Mouse (Mus musculus): ENCODE data around the gene Prkaa2. TPM values are rescaled to one million over a fixed set of nuclear protein-coding genes. Genes with fewer than 3 reads are reported as not detected.
"Not testable (repeated sequence)": the region's sequence is repeated elsewhere in the genome, so short reads cannot be mapped to it uniquely, and the experiment has no call there.

The Prkaa2 gene
- total RNA-seq, 2 experiments from 2014 or later, result 0.04 TPM; not detected in 1

- ATAC-seq (replicated peaks; ENCODE audit: low FRiP score, low TSS enrichment, poor library complexity, severe bottlenecking), result no peak
Observed at GRCm38 (mm10) chr4:105034259-105034658, 75.4 kb downstream of the Prkaa2 start.

- ATAC-seq (replicated peaks; ENCODE audit: low FRiP score, low TSS enrichment, poor library complexity, severe bottlenecking), result no peak
Observed at GRCm38 (mm10) chr4:105033153-105033552, 76.5 kb downstream of the Prkaa2 start.

DNA sequence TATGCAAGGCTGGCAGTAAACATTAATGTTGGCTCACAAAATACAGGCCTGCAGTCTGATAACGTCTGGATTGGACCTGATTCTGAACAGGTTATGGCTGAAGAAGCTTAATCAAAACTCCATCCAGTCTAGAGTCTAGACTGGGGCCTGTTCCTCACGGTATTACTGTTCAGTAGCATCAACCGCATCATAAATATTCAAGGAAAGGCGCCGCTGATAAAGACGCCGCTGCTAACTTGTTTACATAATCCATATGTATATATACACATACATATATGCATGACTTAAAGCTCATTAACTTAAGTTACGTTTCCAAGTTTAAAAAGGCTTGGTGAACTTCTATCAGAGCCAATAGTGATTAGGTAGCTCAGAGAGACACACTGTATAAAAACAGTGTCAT is 78.6 kb downstream of the Prkaa2 start:
- ATAC-seq (replicated peaks; ENCODE audit: low FRiP score, low TSS enrichment, poor library complexity, severe bottlenecking), result no peak

GRCm38 (mm10) chr4:105027278-105027677 is 82.4 kb downstream of the Prkaa2 start:
- no peak for ATAC-seq (replicated peaks; ENCODE audit: low FRiP score, low TSS enrichment, poor library complexity, severe bottlenecking)

GRCm38 (mm10) chr4:105016006-105016613 is 93.6 kb downstream of the Prkaa2 start:
- ATAC-seq (replicated peaks; ENCODE audit: low FRiP score, low TSS enrichment, poor library complexity, severe bottlenecking), result no peak

GRCm38 (mm10) chr4:105015496-105015895 is 94.2 kb downstream of the Prkaa2 start:
- no peak for ATAC-seq (replicated peaks; ENCODE audit: low FRiP score, low TSS enrichment, poor library complexity, severe bottlenecking)

DNA sequence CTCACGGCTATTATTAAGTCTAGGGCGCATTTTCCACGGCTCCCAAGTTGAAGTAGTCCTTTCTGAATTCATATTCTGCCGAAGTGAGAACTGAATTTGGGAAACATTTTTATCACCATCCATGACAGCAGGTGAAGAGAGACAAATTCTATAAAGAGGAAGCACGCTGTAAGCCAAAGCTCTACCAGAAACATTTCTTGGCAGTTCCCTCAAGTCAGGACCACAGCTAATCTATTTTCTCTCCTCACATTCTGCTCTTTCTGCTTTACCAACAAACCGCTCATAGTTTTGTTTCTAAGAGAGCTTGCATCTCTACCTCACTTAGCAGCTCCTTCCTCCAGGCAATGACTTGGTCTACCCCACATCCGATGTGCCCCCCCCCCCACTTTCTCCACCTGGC is 96.0 kb downstream of the Prkaa2 start:
- ATAC-seq (replicated peaks; ENCODE audit: low FRiP score, low TSS enrichment, poor library complexity, severe bottlenecking), result no peak

GRCm38 (mm10) chr4:105007360-105008018 is 102.2 kb downstream of the Prkaa2 start:
- no peak for ATAC-seq (replicated peaks; ENCODE audit: low FRiP score, low TSS enrichment, poor library complexity, severe bottlenecking)

- not testable (repeated sequence) for ATAC-seq (replicated peaks; ENCODE audit: low FRiP score, low TSS enrichment, poor library complexity, severe bottlenecking)
Observed at GRCm38 (mm10) chr4:105004649-105005048, 105.0 kb downstream of the Prkaa2 start.

- 0 out of 2 replicates have a peak, but pooled peaks have one; percentile 61 for ATAC-seq (replicated peaks; ENCODE audit: low FRiP score, low TSS enrichment, poor library complexity, severe bottlenecking)
Observed at GRCm38 (mm10) chr4:105004135-105004534, 105.6 kb downstream of the Prkaa2 start.

DNA sequence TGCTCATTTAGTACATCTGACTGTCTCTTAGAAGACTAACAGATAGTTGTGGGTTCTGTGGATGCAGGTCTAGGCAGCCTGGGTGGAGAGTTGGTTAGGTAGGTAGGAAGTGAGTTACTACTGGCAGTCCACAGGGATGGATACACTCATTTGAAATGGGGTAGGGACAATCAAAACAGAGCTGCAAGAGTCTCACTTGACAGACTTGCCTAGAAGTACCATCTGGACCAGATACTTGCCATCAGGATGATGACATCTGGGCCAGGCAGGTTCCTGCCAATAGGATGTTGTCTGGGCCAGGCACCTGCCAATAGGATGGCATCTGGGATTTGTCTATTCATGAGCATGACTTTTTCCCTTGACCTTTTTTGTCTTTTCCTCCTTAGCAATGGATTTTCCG is 108.0 kb downstream of the Prkaa2 start:
- ATAC-seq (replicated peaks; ENCODE audit: low FRiP score, low TSS enrichment, poor library complexity, severe bottlenecking), result no peak

GRCm38 (mm10) chr4:104999702-105000101 is 110.0 kb downstream of the Prkaa2 start:
- ATAC-seq (replicated peaks; ENCODE audit: low FRiP score, low TSS enrichment, poor library complexity, severe bottlenecking), result no peak

DNA sequence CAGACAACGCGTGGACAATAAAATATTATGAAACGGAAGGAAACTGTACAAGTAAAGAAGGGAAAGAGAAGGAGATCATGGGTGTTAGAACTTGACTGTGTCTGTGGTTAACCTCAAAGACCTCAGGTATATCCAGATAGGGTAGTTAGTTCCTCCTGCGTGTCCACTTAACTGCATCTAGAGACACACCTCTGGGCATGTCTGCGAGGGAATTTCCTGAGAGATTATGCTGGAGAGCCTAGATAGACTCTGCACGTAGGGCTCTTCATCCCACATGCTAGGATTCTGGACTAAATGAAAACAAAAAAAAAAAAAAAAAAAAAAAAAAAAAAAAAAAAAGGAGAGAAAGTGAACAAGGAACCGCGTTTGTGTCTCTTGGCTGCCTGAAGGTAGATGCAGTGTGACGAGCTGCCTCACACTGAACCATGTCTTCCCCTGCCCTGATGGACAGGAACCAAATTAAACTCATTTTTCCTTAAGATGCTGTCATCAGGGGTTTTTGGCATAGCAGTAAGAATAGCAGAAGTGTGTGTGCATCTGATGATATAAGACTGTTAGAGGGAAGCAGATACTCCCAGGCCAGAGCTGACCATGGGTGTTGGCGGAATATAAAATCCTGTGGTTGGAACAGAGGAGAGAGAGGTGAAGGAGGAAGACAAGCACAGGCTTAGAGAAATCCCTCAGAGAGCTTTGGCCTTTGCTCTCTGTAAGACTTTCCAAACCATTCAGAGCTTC is 116.4 kb downstream of the Prkaa2 start:
- peak; percentile 75 for ATAC-seq (replicated peaks; ENCODE audit: low FRiP score, low TSS enrichment, poor library complexity, severe bottlenecking)

GRCm38 (mm10) chr4:104992271-104992670 is 117.4 kb downstream of the Prkaa2 start:
- ATAC-seq (replicated peaks; ENCODE audit: low FRiP score, low TSS enrichment, poor library complexity, severe bottlenecking), result no peak

DNA sequence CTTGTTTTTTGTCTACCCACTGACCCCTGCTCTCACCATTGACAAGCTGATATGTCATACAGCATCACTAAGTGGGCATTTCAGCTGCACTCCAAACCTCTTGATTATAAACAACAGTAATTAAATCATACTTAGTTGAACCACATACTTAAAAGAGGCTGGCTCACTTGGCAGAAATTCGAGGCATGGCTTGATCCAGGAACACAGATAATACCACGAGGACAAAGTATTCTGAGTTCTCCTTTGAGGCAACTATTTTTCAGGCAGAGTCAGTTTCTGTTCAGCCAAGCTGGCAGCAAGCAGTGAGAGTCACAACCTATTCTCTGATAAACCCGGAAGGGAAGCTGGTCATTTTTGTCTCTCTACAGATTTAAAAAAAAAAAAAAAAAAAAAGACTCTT is 119.0 kb downstream of the Prkaa2 start:
- no peak for ATAC-seq (replicated peaks; ENCODE audit: low FRiP score, low TSS enrichment, poor library complexity, severe bottlenecking)

- ATAC-seq (replicated peaks; ENCODE audit: low FRiP score, low TSS enrichment, poor library complexity, severe bottlenecking), result no peak
Observed at GRCm38 (mm10) chr4:104990016-104990415, 119.7 kb downstream of the Prkaa2 start.

DNA sequence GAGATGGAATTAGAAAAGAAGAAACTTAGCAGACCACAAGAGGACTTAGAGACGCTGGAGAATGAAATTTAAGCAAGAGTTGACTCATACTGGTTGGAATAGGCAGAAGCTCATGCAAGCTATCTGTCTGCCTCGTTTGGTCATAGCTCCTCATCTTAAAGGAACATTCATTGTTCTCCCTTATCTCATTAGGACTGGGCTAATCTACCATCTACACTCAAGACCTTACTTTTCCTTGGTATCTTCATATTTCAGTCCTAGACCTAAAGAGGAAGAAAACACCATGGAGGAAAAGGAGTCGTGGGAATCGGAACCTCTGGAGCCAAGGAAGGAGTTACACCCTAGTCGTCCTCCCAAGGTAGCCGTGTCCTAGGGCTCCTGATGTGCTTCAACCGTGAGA is 121.0 kb downstream of the Prkaa2 start:
- no peak for ATAC-seq (replicated peaks; ENCODE audit: low FRiP score, low TSS enrichment, poor library complexity, severe bottlenecking)

GRCm38 (mm10) chr4:104988102-104988501 is 121.6 kb downstream of the Prkaa2 start:
- ATAC-seq (replicated peaks; ENCODE audit: low FRiP score, low TSS enrichment, poor library complexity, severe bottlenecking), result no peak

DNA sequence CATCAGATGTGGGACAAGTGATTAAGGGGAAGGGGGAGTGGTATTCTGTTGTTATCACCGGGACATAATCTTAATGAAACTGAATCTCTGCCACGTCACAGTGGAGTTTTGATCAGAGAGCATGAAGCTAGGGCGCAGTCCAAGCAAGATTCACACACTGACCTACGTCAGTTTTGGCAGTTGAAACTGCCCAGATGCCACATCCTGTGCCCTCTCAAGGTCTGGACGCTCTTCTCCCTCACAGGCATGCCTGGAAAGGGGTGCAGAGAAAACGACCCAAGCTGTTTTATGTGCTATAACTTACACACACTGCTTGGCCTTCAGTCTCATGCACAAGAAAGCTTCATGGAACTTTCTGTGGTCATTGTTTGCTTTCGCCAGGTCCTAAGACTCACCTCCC is 122.1 kb downstream of the Prkaa2 start:
- ATAC-seq (replicated peaks; ENCODE audit: low FRiP score, low TSS enrichment, poor library complexity, severe bottlenecking), result no peak

- no peak for ATAC-seq (replicated peaks; ENCODE audit: low FRiP score, low TSS enrichment, poor library complexity, severe bottlenecking)
Observed at GRCm38 (mm10) chr4:104985960-104986632, 123.6 kb downstream of the Prkaa2 start.
